Mouse (Mus musculus) brain, embryonic 14.5 days (tissue): ENCODE measurements around the gene Wdr62. TPM values are rescaled to one million over a fixed set of nuclear protein-coding genes. Genes with fewer than 3 reads are reported as not detected.

ENCODE experiments used
- DNase-seq: peaks from one replicate; pipeline ENCODE4 v3.0.0-alpha.2; 2011; ENCODE audit warnings: low read depth
- CTCF ChIP-seq: fragments of 200-500 bp; IDR thresholded peaks from 2 replicates; pipeline ENCODE4 v1.5.1; 2012; ENCODE audit warnings: inconsistent platforms, mild to moderate bottlenecking, moderate library complexity, borderline replicate concordance; ENCODE audit not compliant: insufficient read depth, insufficient read length; ENCODE audit errors: extremely low read depth
- POLR2A ChIP-seq: fragments of 200-500 bp; IDR thresholded peaks from 2 replicates; pipeline ENCODE4 v1.6.1; 2012; ENCODE audit warnings: mild to moderate bottlenecking, inconsistent platforms, borderline replicate concordance; ENCODE audit not compliant: poor library complexity, insufficient read depth, insufficient read length, severe bottlenecking; ENCODE audit errors: extremely low read depth
- polyA plus RNA-seq: library from polyadenylated mRNA; depleted of rRNA; stranded (reverse); fragments of >200 nt; gene quantifications from 2 replicates; pipeline ENCODE4 v1.2.3, GENCODE M21; 2012

Wdr62 gene
- polyA plus RNA-seq, 1 experiment: 15.2 TPM

DNA sequence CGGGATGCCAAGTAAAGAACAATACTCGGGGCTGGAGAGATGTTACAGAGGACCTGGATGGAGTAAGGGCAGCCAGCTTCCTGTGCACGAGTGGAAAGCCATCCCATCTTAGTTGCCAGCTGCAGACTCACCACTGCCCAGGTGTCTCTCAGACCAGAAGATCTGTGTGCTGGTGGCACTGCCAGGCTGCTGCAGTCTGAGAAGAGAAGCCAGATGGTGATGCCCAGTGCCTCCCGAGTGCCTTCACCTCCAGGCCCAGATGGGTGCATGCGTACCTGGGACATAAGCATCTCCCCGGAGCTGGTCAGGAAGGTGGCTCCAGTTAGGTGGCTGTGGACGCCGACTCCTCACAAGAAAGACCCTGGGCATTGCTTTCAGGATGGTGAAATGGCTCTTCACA, 45.1 kb downstream of the Wdr62 start:
- TF ChIP-seq CTCF (no peak), POLR2A (no peak)
- no peak for DNase-seq

DNA sequence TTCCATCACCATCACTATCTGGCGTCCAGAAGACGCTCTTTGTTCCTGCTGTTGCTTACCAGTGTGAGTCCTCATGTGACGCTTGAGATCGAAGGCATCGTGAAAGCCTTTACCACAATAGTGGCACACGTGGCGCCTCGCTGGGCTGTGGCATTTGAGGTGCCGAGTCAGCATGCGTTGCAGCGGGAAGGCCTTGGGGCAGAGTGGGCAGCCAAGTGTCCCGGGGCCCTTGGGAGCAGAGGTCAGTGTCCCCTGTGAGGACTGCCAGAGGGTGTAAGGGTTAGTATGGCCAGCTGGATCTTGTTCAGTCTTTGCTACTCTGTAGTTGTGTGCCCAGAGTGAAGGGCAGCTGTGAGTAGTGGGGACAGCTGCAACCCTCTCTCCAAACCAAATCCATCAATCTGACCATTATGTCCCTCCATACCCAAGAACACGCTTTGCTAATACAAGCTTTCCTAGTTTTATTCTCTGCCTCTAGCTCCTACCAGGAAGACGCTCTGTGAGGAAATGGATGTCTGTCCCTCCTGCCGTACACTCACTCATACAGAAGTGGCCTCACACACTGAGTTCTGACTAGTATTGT, 45.9 kb downstream of the Wdr62 start:
- DNase-seq: no peak
- no peak for TF ChIP-seq POLR2A
- no peak for TF ChIP-seq CTCF

DNA sequence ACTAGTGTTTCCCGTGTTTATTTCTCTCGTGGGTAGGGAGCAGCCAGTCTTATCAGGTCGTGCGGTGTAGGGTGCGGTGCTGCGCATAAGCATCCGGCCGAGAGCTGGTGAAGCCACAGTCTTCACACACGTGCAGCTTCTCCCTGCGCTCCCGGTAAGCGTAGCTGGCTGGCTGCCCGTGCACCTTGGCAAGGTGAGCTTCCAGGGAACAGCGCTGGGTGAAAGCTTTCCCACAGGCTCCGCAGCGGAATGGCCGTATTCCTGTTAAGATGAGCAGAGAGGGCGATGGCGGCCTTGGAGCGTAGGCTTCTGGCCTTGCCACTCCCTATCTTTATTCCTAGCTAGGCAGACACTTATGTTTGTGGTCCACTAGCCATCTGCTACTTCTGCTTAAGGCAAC, 46.8 kb downstream of the Wdr62 start:
- no peak for TF ChIP-seq POLR2A
- TF ChIP-seq CTCF: no peak
- DNase-seq: no peak

DNA sequence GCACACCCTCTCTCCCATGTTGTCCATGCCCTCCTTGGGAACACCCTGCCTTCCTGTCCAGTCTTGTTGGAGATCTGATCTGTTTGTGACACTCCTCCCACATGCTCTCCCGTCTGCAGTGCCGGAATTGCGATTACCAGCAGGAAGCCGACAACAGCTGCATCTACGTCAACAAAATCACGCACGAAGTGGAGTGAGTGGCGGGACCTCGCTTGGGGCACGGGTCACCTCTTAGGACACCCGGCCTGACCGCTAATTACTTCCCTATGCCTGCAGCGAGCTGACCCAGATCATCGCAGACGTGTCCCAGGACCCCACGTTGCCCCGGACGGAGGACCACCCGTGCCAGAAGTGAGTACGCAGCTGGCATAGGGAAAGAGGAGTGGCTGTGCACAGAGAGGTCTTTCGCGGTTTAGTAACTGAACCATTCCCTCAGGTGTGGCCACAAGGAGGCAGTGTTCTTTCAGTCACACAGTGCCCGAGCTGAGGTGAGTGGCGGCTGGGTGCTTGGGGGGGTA, 47.5 kb downstream of the Wdr62 start:
- DNase-seq: peak; percentile 61
- TF ChIP-seq CTCF (peak; percentile 47; the same call in 1 of the 2 replicates), POLR2A (no peak)

DNA sequence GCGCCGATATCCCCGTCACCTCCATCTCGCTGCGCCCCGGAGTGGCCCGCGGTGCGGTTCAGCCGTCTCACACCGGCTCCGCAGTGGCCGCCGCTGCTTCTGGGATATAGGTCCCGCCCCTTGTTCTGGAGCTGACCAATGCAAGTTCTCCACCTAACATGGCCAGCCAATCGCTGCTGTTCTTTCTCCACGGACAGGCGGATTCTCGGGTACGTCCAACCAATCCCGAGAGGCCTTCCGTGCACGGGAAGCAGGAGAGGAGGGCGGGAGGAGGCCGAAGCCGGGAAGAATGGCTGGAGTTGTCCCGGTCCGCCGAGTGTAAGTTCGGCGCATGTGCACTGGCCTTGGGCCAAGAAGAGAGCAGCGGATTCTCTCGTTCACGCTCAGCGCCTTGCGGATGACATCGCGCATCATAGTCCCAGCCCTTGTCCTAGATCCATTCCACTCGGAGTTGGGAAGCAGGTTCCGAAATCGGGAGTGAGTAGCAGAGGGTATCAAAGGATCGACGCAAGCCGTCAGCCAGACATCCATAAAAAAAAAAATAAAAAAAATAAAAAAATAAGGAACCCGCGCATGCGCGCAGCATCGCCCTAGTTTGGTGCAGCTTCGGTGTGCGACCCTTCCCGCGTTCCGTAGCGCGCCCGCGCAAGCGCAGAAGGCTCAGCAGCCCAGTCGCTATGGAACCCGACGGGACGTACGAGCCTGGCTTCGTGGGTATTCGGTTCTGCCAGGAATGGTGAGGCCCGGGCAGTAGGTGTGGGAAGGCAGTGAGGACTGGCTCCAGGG, 48.4 kb downstream of the Wdr62 start, which contains the start of the genes Polr2i and Tbcb:
Polr2i (plus strand) TSS at position 280 of the 786 bp plus-strand sequence.
Tbcb (minus strand) TSS at position 604 of the 786 bp plus-strand sequence.
- no peak for TF ChIP-seq CTCF
- peak; percentile 36; the same call in 1 of the 2 replicates for TF ChIP-seq POLR2A

DNA sequence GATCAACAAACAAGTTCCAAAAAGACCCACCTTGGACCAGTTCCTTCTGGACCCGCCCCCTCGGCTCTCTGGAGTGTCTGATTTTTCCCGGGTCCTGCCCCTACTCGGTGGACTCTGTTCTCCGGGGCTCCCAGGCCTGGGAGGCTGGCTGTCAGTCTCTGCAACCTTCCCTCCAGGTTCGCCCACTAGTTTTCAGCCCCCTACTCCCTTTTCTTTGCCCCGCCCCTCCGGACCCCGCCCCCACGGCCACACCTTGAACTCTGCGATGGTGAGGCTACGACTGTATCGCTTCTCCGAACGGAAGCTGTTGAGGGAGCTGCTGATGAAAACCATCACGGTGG, 48.9 kb downstream of the Wdr62 start:
- no peak for DNase-seq
- TF ChIP-seq CTCF (no peak), POLR2A (no peak)

More for the DNA sequence above, 48.4 kb downstream of the Wdr62 start, which contains the start of the genes Polr2i and Tbcb:
- peak; percentile 100 for DNase-seq

DNA sequence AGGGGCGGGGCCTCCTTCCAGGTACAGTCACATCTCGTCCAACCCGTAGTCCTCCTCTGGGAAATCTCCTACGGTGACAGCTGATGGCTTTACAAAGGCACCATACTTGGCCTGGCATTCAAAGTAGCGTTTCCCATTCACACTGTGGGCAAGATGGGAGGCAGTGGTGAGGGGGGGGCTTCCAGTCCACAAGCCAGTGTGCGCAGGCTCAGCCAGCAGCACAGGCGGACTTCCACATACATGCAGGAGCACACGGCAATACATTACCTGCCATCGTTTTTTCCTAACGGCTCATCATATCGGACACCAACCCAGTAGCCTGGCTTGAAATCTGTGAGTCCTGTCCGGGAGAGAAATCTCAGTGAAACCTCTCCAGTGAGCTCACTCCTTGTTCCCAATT, 56.0 kb downstream of the Wdr62 start:
- DNase-seq: no peak
- no peak for TF ChIP-seq CTCF
- TF ChIP-seq POLR2A: no peak

DNA sequence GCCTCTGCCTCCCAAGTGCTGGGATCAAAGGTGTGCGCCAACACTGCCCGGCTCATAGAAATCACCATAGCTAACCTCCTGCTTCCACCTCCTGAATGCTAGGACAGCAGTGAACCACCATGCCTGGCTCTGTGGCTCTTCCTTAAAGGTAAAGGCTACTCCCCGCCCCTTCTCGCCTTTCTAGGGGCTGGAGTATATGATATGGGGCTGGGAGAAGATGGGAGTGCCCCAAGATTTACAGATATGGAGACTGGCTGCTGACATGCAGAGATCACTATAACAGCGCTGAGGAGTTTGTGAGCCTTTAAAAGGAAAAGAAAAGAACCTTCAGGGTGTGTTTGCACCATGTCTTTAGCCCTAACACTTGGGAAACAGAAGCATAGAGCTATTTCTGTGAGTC, 58.0 kb downstream of the Wdr62 start:
- no peak for DNase-seq
- TF ChIP-seq CTCF: no peak

DNA sequence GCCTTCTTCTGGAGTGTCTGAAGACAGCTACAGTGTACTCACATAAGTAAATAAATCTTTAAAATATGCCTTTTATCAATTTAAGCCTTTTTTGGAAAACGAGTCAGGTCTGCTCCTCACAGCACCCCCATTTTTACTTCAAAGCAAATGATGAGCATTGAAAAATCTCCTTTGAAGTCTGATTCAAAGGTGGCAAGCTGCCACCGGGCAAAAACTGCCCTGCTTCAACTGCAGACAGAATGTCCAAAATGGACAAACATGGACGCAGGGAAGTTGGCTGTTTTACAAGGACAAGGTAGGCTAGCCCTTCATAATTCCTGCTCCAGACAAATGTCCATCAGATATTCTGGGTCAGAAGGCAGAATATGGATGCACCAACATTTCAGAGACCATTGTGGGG, 58.8 kb downstream of the Wdr62 start:
- DNase-seq: no peak
- no peak for TF ChIP-seq CTCF
- TF ChIP-seq POLR2A: no peak

DNA sequence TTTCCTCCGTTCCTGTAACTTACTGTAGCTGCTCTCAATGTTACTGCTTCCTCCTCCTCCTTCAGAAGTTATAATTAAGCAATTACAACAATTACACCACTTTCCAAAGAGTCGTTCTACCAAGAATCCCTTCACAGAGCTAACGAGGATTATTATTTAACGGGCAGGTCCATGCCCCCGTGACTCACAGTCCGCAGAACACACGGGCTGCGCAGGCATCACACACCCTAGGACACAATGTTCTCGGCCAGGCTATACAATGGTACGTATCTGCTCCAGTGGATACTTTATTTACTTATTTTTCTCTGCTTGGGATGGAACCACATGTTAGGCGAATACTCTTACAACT, 60.2 kb downstream of the Wdr62 start:
- TF ChIP-seq CTCF (no peak), POLR2A (no peak)
- no peak for DNase-seq

DNA sequence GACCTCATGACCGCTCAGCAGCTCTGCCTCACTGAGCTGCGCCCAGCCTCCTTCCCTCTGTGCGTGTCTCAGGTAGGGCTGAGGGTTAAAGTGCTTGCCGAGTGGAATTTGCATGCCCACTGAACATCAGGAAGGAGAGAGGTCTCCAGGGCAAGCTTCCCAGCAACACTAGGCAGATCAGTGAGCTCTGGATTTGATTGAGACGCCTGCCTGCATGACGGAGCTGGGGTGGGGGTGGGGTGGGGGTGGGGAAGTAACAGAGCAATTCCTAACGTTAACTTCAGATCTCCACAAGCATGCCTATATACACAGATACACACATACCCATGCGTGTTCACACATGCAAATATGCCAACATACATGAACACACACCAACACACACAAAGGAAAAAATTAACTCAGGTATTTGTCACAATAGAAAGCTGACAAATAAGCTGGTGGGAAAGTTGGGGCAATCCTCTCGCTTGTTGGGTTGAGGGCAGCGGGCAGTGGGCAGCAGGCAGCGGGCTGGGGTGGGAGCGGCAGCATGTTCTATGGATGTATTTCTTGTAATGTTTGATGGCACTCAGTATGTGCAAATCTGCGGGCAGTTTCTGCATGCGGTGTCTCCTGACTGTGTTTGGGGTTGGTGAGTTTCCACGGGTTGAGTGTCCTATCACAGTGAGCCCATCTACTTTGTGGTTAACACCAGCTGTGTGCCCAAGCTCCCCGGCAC, 60.8 kb downstream of the Wdr62 start:
- TF ChIP-seq CTCF (no peak), POLR2A (no peak)
- DNase-seq: peak; percentile 86
